Mouse (Mus musculus): ENCODE measurements around the gene Rcc1l. TPM values are rescaled to one million over a fixed set of nuclear protein-coding genes. Genes with fewer than 3 reads are reported as not detected.
A peak's percentile ranks its signal among the peaks of the same experiment; 100 is the strongest.

The Rcc1l gene
- polyA plus RNA-seq (2015; fragmentation: Nextera tagmentation; extraction: Ambion mirVana) = 26.1 and 29.4 TPM in 2 replicates

DNA sequence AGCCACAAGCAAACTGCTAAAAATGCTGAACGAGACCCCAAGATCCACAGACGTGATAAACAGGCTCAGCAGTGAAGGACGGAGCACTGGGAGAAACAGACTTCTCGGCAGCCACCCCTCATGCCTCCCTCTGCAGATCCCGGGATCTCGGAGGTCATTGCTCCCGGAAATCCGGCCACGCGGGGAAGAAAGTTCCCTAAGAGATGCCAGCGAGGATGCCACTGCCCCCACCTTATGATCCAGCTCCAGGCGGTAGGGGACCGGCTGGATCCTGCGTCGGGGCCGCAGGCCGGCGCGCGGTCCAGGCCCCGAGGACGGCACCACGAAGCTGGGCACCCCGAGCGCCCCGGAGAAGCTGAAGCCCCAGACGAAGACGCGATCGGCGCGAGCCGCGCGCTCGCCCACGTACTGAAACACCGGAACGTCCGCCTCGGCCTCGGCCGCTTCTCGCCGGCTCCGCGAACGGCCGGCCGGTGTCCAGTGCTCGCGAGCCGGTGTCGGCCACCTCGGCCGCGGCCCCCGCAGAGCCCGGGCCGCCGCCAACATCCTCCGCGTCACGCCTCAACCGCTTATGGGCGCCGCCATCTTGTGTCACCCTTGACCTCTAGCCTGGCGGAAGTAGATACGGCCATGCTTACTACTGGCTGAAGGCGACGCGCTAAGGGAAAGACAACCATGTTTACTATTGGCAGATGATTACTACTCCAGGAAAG, at the start of gene Rcc1l:
Rcc1l (minus strand) TSS at position 606 of the 713 bp plus-strand sequence.
- H3K27me3 ChIP-seq = no peaks in the 10 kb centered on the region
- ATAC-seq (ENCODE audit: insufficient number of reproducible peaks, low FRiP score, low TSS enrichment, low read depth) = peak; percentile 86
- WGBS = under 1% methylated on average over 72 of the region's 72 CpGs
- peaks cover 15% of the 10 kb centered on the region for H3K4me1 ChIP-seq
- H3K27ac ChIP-seq (replicated peaks) = peak within 1 kb of the TSS; percentile 70
- H3K4me2 ChIP-seq (replicated peaks) = peak within 1 kb of the TSS; percentile 85
- H3K36me3 ChIP-seq = peaks cover 8% of the 10 kb centered on the region; the same call in 1 of the 2 replicates
- peak within 1 kb of the TSS; percentile 63 for H3K4me3 ChIP-seq (replicated peaks)
- H3K9me3 ChIP-seq (replicated peaks) = no peaks in the 10 kb centered on the region
- H3K9ac ChIP-seq = peak within 1 kb of the TSS; percentile 21

DNA sequence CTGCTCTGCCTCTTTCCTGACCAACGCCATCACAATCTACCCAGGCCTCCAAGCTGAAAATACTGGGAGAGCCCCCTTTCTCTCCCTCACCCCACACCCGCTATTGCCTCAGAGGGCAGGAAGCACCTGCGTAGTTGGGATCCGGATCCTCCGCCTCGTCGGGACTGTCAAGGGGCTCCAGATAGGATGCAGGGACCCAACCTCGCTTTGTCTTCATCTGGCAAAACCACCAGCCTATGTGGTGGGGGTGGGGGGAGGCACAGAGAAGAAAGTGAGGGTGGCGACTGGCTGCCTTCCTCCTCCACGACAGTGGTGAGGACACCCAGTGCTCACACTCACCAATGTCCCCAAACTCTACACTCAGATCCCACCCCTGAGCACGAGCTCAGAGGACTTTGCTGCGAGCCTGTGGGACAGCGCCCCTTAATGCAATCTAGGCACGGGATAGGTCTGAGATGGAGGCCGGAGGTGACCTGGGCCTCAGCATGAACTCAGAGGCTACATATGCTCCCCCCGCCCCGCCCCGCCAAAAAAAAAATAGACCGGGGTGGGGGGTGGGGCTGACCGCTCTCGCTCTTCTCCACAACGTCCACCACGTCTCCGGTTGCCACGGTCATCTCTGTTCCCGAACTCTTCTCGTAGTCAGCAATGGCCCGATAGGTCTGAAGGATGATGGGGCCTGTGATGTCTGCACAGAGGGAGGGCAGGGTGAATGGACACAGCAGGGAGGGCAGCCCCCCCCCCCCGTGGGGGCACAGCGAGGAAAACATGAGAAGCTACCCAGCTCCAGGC, 48.7 kb upstream of the Rcc1l start:
- H3K4me3 ChIP-seq (replicated peaks) = no peak overlapping the region
- peaks cover 10% of the 10 kb centered on the region; the same call in 1 of the 2 replicates for H3K27me3 ChIP-seq
- H3K27ac ChIP-seq (replicated peaks) = no peak overlapping the region
- no peak for ATAC-seq (ENCODE audit: insufficient number of reproducible peaks, low FRiP score, low TSS enrichment, low read depth)
- no peak overlapping the region for H3K9ac ChIP-seq
- no peaks in the 10 kb centered on the region for H3K36me3 ChIP-seq
- H3K4me2 ChIP-seq (replicated peaks) = no peak overlapping the region
- H3K9me3 ChIP-seq (replicated peaks) = no peaks in the 10 kb centered on the region
- peaks cover 36% of the 10 kb centered on the region for H3K4me1 ChIP-seq
- 76% methylated on average over 30 of the region's 30 CpGs for WGBS

GRCm38 (mm10) chr5:134221708-134222150, 45.2 kb upstream of the Rcc1l start:
- ATAC-seq (ENCODE audit: insufficient number of reproducible peaks, low FRiP score, low TSS enrichment, low read depth) = no peak
- H3K4me3 ChIP-seq (replicated peaks) = peak overlapping the region; percentile 34
- peak overlapping the region; percentile 60 for H3K4me2 ChIP-seq (replicated peaks)
- peaks cover 8% of the 10 kb centered on the region; the same call in 1 of the 2 replicates for H3K36me3 ChIP-seq
- H3K4me1 ChIP-seq = peaks cover 23% of the 10 kb centered on the region
- H3K9me3 ChIP-seq (replicated peaks) = no peaks in the 10 kb centered on the region
- H3K9ac ChIP-seq = peak overlapping the region; percentile 28; the same call in 1 of the 2 replicates
- H3K27me3 ChIP-seq = peaks cover 10% of the 10 kb centered on the region; the same call in 1 of the 2 replicates
- WGBS = 2% methylated on average over 36 of the region's 36 CpGs
- H3K27ac ChIP-seq (replicated peaks) = no peak overlapping the region

GRCm38 (mm10) chr5:134221278-134221677, 44.7 kb upstream of the Rcc1l start:
- Histone ChIP-seq H3K9me3 (replicated peaks) (no peaks in the 10 kb centered on the region), H3K9ac (no peak overlapping the region), H3K4me2 (replicated peaks) (peak overlapping the region; percentile 60), H3K27ac (replicated peaks) (no peak overlapping the region), H3K36me3 (peaks cover 13% of the 10 kb centered on the region; the same call in 1 of the 2 replicates), H3K4me1 (peaks cover 18% of the 10 kb centered on the region), H3K27me3 (peaks cover 10% of the 10 kb centered on the region; the same call in 1 of the 2 replicates), H3K4me3 (replicated peaks) (peak overlapping the region; percentile 34)
- WGBS = 32% methylated on average over 4 of the region's 4 CpGs
- no peak for ATAC-seq (ENCODE audit: insufficient number of reproducible peaks, low FRiP score, low TSS enrichment, low read depth)

- Histone ChIP-seq H3K4me3 (replicated peaks) (no peak overlapping the region), H3K36me3 (peaks cover 17% of the 10 kb centered on the region; the same call in 1 of the 2 replicates), H3K27ac (replicated peaks) (no peak overlapping the region), H3K27me3 (peaks cover 10% of the 10 kb centered on the region; the same call in 1 of the 2 replicates), H3K9ac (no peak overlapping the region), H3K4me1 (peaks cover 16% of the 10 kb centered on the region), H3K4me2 (replicated peaks) (no peak overlapping the region), H3K9me3 (replicated peaks) (no peaks in the 10 kb centered on the region)
- WGBS = 86% methylated on average over 7 of the region's 7 CpGs
- ATAC-seq (ENCODE audit: insufficient number of reproducible peaks, low FRiP score, low TSS enrichment, low read depth) = no peak
Observed at GRCm38 (mm10) chr5:134217900-134218299, 41.3 kb upstream of the Rcc1l start.

DNA sequence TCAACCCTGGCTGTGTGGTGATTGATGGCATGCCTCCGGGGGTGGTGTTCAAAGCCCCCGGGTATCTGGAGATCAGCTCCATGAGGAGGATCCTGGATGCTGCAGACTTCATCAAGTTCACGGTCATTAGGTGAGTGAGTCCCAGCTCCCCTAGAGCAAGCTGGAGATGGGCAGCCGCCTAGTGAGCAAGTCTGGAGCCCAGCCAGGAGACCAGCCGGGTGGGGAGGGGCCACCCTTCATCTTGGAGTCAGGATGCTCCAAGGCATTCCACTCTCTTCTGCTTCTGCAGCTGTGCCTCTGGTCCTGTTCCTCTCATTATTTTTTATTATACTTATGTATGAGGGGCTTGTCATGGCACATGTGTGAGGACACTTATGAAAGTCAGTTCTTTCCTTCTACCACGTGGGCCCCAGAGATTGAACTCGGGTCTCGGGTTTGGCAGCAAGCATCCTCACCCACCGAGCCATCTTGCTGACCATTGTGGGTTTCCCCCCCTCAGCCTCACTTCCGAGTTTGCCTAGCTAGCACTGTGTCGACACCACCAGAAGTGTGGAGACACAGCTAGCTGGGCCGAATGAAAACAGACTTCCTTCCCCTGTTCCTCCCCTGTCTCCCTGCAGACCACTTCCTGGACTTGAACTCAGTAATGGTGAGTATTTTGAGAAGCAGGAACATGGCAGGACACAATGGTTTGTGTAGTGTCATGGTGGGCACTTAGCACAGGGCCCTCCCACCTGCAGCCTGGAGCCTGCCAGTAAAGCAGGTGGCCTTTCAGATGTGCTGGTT, 37.6 kb upstream of the Rcc1l start:
- H3K27ac ChIP-seq (replicated peaks) = no peak overlapping the region

GRCm38 (mm10) chr5:134209931-134210554, 33.5 kb upstream of the Rcc1l start:
- Histone ChIP-seq H3K36me3 (peaks cover 16% of the 10 kb centered on the region), H3K4me1 (0 out of 2 replicates have a peak, but pooled peaks cover 4% of the 10 kb centered on the region), H3K4me2 (replicated peaks) (no peak overlapping the region), H3K27me3 (no peaks in the 10 kb centered on the region), H3K27ac (replicated peaks) (no peak overlapping the region), H3K9me3 (replicated peaks) (no peaks in the 10 kb centered on the region), H3K4me3 (replicated peaks) (no peak overlapping the region), H3K9ac (no peak overlapping the region)
- 59% methylated on average over 11 of the region's 11 CpGs for WGBS
- no peak; the same call in 1 of the 2 replicates for ATAC-seq (ENCODE audit: insufficient number of reproducible peaks, low FRiP score, low TSS enrichment, low read depth)

More for the DNA sequence above, 37.6 kb upstream of the Rcc1l start:
- Histone ChIP-seq H3K4me3 (replicated peaks) (no peak overlapping the region), H3K9me3 (replicated peaks) (no peaks in the 10 kb centered on the region), H3K4me1 (0 out of 2 replicates have a peak, but pooled peaks cover 4% of the 10 kb centered on the region), H3K4me2 (replicated peaks) (no peak overlapping the region), H3K27me3 (no peaks in the 10 kb centered on the region), H3K36me3 (peaks cover 27% of the 10 kb centered on the region), H3K9ac (no peak overlapping the region)
- ATAC-seq (ENCODE audit: insufficient number of reproducible peaks, low FRiP score, low TSS enrichment, low read depth) = no peak
- 69% methylated on average over 12 of the region's 12 CpGs for WGBS

GRCm38 (mm10) chr5:134206721-134207120, 30.1 kb upstream of the Rcc1l start:
- Histone ChIP-seq H3K4me2 (replicated peaks) (no peak overlapping the region), H3K27me3 (no peaks in the 10 kb centered on the region), H3K27ac (replicated peaks) (no peak overlapping the region), H3K4me1 (no peaks in the 10 kb centered on the region), H3K4me3 (replicated peaks) (no peak overlapping the region), H3K9me3 (replicated peaks) (no peaks in the 10 kb centered on the region), H3K36me3 (peaks cover 31% of the 10 kb centered on the region), H3K9ac (no peak overlapping the region)
- WGBS = 76% methylated on average over 10 of the region's 10 CpGs
- ATAC-seq (ENCODE audit: insufficient number of reproducible peaks, low FRiP score, low TSS enrichment, low read depth) = no peak

GRCm38 (mm10) chr5:134193664-134194063, 17.1 kb upstream of the Rcc1l start:
- H3K9ac ChIP-seq = no peak overlapping the region
- H3K4me3 ChIP-seq (replicated peaks) = no peak overlapping the region
- peaks cover 28% of the 10 kb centered on the region for H3K36me3 ChIP-seq
- H3K27ac ChIP-seq (replicated peaks) = no peak overlapping the region
- no peaks in the 10 kb centered on the region for H3K9me3 ChIP-seq (replicated peaks)
- H3K4me2 ChIP-seq (replicated peaks) = no peak overlapping the region
- ATAC-seq (ENCODE audit: insufficient number of reproducible peaks, low FRiP score, low TSS enrichment, low read depth) = no peak
- no peaks in the 10 kb centered on the region for H3K4me1 ChIP-seq
- no peaks in the 10 kb centered on the region for H3K27me3 ChIP-seq
- 85% methylated on average over 8 of the region's 8 CpGs for WGBS

- ATAC-seq (ENCODE audit: insufficient number of reproducible peaks, low FRiP score, low TSS enrichment, low read depth) = no peak
- 88% methylated on average over 7 of the region's 7 CpGs for WGBS
- no peak overlapping the region for H3K9ac ChIP-seq
- H3K27ac ChIP-seq (replicated peaks) = no peak overlapping the region
- no peak overlapping the region for H3K4me2 ChIP-seq (replicated peaks)
- H3K36me3 ChIP-seq = peaks cover 6% of the 10 kb centered on the region; the same call in 1 of the 2 replicates
- no peaks in the 10 kb centered on the region for H3K9me3 ChIP-seq (replicated peaks)
- H3K27me3 ChIP-seq = no peaks in the 10 kb centered on the region
- H3K4me1 ChIP-seq = peaks cover 3% of the 10 kb centered on the region
- no peak overlapping the region for H3K4me3 ChIP-seq (replicated peaks)
Observed at GRCm38 (mm10) chr5:134188571-134188970, 12.0 kb upstream of the Rcc1l start.

Measured in embryonic facial prominence, embryonic 15.5 days (tissue).